Mouse (Mus musculus): ENCODE measurements at regions not wholly inside any gene's neighbourhood (a gene's known extent, or its start where the extent isn't known, plus 50 kb on each side); places are given as distances from the start of the nearest gene placed in this dataset.

GRCm38 (mm10) chr3:143398966-143399365 is 517.2 kb upstream of the Pkn2 start:
- DNase-seq: no peak

- no peak for DNase-seq
Measured at GRCm38 (mm10) chr3:143384357-143384756, 502.6 kb upstream of the Pkn2 start.

- peak; percentile 83 for DNase-seq
Measured at GRCm38 (mm10) chr3:143379193-143379592, 497.4 kb upstream of the Pkn2 start.

GRCm38 (mm10) chr3:143377446-143377845 is 495.6 kb upstream of the Pkn2 start:
- no peak for DNase-seq

- DNase-seq: no peak
Measured at GRCm38 (mm10) chr3:143375527-143376061, 493.8 kb upstream of the Pkn2 start.

DNA sequence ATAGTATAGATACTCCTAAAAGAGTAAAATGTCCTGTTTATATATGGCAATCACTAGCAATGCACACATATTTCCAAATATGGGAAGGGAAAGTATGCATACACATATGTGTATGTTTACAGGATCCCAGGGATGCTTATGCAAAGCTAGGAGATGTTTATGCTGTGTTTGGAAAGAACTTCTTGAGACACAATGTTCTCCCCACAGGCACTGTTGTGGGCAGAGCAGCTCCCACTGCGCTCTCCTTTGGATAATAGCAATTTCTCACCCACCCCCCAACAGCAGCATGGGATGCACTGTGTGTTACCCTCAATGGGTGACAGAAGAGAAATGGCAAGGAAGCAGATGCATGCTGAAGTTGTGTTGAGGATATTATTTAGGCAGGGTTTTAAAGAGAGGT is 491.7 kb upstream of the Pkn2 start:
- no peak for DNase-seq

- no peak for DNase-seq
Measured at GRCm38 (mm10) chr3:143369002-143369401, 487.2 kb upstream of the Pkn2 start.

DNA sequence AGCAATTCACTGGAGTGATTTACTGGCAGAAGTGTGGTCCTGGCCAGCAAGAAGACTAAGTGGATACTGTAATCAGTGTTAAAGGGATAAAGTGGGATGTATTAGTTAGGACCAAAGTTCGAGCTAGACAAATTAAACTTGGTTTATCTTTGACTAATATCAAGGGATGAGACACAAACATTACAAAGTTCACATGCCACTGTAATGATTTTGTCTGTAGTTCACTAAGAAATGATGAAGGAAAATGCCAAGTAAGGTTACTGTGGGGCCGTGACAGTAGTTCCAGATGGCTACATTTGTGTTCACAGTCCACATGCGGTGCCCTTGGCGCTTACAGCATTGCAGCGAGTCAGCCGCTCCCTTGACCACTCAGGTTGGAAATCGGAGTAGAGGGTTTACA is 458.2 kb upstream of the Pkn2 start:
- no peak for DNase-seq

DNA sequence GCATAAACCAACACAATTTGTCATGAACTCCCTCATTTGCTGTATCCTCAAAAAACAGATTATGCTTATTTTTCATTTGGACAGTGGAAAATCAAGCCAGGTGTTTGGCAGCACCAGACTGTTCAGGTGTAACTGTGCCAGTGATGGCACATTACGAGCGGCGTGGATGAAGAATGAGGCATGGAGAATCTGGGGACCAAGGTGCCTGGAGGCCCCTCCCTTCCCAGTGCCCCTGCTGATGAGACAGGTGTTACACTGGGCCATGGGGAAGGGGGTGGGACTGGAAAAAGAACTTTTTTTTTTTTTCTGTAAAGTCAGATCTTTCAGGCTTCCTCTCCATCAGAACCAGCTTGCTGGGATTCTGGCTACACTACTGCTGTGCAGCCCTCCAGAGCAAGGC is 451.5 kb upstream of the Pkn2 start:
- no peak for DNase-seq

- no peak for DNase-seq
Measured at GRCm38 (mm10) chr3:143328521-143328920, 446.7 kb upstream of the Pkn2 start.

DNA sequence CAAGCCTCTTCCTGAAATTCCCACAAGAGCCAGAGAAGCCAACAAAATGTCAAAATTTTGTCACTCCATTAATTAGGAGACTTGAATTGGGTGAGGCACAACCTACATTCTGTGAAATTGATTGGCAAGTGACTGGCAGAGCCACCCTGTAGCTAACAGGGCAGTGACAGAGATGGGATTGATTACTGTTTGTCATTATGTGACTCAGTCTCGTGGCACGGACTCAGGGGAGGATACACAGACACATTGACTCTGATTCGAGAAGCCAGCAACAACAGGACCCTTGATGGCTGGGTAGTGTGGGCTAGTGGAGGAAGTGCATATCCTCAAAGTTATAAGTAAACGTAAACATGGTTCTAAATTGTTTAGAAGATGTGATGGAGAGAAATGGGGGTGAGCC is 445.8 kb upstream of the Pkn2 start:
- DNase-seq: no peak

DNA sequence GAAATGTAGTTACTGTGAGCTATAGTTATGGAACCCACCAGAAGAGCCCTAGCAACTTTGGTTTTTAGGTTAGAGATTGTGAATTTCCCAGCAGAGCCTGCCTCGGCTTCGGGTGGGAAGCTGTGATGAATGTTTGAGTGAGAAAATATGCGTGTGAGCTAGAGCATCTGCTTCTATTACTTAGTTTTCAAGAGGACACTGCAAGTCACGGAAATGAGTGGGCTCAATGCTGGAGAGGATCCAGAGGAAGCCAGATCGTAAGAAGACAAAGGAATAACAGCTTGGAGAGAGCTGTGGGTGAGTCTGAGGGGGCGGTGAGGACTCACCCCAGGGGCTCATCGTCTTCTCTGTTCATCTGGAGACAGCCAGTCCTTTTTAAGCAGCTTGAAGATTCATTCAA is 434.7 kb upstream of the Pkn2 start:
- DNase-seq: no peak

DNA sequence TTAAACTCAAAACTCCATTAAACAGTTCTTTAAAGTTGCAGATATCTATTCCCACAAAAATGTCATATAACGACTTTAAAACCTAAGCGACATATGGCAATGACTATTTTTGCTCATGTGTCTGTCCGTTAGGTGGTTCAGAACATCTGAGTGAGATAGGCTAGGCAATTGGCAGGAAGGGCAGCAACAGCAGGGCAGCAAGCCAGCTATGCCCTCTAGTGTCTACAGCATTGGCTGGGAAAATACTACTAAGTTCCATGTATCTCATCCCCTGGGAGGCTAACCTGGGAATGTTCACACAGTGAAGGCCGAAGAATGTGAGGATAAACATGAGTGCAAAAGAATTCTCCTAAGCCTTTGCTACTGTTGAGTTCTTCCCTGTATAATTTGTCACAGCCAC is 410.0 kb upstream of the Pkn2 start:
- DNase-seq: peak; percentile 53

DNA sequence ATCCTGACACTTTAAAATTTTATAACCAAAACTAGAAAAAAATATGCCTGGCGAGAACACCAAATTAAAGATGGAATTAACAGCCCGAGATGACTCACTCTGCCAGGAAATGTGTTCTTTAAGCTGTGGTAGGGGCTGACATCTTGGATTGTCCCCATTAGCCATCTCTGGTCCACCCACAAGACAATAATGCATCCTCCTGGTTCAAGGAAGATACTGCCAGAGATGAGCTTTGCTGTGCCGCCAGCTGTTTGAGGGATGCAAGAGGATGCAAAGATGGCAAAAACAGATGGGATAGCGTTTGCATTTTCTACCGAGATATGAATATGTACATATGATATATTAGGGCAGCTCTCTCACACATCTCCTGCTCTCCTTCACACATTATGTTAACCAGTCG is 382.3 kb upstream of the Pkn2 start:
- no peak for DNase-seq

DNA sequence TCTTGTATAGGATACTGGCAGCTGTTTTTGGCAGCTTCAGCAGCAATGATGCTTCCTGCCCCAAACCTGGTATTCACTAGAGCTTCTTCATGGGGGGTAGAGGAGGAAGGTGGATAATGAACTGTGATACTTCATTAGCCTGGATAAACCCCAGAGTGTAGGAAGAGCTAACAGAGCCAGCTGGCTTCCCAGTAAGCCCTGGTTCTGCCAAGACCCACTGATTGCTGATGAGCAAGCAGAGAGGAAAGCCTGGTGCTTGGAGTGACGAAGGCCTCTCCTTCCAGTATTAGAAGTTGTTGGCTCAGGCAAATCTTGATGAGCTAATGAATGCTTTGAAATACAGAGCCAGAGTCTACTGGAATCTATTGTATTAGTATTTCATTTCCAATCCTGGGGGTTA is 370.8 kb upstream of the Pkn2 start:
- DNase-seq: no peak

- DNase-seq: no peak
Measured at GRCm38 (mm10) chr3:143252008-143252407, 370.2 kb upstream of the Pkn2 start.

DNA sequence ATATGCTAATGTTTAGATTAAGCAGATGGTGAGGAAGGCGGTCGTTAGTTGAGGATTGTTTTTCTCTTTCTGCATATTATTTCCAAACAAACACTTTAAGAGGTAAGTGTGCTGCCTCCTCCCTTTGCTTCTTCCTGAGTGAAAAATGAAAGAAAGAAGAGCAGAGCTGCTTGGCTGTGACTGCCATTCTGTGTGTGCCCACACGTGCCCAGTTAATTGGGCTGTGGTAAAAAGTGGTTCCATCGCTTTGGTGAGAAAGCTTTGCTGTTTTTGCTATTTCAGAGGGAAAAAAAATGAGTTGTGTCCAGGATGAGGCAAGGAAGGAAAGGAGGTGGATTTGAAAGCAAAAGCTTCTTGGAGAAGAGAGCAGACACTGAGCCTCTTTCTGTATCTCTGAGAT is 360.9 kb upstream of the Pkn2 start:
- no peak for DNase-seq

GRCm38 (mm10) chr3:143240545-143241383 is 359.0 kb upstream of the Pkn2 start:
- DNase-seq: no peak

DNA sequence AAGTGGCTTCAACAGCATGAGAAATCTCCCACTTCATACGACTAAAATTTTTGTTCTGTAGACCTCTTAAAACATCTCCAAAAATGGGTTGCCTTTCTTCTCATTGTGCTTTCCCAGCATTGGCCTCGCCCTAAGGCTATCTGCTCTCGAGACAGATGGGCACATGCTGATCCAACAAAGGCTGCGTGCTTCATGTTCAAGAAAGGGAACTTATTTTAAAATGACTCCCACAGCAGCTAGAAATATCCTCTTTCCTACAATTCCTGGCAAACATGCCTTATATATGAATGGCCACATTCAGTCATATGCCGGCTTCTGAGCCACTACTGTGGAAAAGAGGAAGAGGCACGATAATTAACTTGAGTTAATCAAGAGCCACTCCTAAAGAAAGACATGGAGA is 356.7 kb upstream of the Pkn2 start:
- DNase-seq: no peak

DNA sequence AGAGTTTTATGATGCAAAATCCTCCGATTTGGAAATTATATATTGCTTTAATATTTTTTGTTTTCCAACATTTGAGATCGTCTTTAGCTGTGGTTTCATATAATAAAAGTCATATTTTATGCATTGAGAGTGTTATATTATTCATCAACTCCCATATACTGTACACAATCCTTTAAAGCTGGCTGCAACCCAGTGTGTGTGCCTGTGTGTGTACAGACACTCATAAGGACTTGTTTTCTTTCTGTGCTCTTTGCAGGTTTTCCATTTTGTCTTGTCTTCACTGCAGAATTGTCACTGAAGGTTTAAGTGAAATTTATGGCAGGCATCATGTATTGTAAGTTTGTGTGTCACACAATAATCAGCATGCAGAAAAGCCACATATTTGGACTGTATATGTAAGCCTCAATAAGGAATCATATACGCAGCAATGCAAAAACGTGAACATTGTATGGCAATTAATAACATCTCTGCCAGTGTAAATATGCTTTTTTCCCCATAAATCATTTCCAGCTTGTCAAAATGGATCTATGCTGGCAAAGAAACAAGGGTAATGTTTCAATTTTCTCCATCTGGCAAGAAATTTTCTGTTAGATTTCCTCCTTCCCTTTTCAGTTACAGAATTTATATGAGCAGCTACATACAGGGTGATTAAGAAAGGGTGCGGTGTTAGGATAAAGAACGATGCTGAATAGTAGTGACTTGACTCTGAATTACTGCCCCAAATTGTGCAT is 342.4 kb upstream of the Pkn2 start:
- no peak for DNase-seq

GRCm38 (mm10) chr3:143193263-143193970 is 311.6 kb upstream of the Pkn2 start:
- DNase-seq: no peak

GRCm38 (mm10) chr3:143188931-143189330 is 307.1 kb upstream of the Pkn2 start:
- peak; percentile 2 for DNase-seq

DNA sequence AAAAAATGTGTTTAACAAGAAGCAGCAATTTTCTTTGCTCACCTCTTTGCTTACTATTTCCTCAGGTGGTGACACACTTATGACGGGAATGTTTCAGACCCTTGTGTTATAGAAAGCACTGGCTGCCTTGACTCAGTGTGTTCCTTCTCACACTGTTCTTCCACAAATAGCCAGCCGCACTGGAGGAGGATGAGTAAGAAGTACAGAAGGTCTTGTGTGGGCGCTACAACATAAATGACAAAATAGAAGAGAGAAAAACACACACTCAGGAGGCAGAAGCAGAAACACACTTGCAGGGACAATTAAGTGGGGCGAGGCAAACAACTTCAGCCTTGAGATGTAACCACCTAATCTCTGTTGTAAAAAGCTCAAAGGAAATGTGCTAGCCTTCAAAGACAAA is 292.2 kb upstream of the Pkn2 start:
- no peak for DNase-seq

Measured in adrenal gland, postnatal 10 days (tissue).